34 mouse cellular contexts compared by ENCODE assay signal in genomic region chr11:103789951-103790350, GRCm38 (mm10). TPM values are rescaled to one million over a fixed set of nuclear protein-coding genes. Genes with fewer than 3 reads are reported as not detected.
DNase-seq lines count a peak whose midpoint lies in the region; ATAC-seq and TF ChIP-seq lines count a peak whose summit lies in the region.
"Had no signal": no experiment of that assay in that cellular context is flagged by ENCODE, and none has a peak within 500 bp of the region (broad histone marks: within the 10 kb centered on the region; RNA-seq: fewer than 3 reads in every experiment).

No protein-coding gene starts in this region.

- TF ChIP-seq CTCF in cerebellum, adult 2 months (IDR thresholded peaks at IDR 0.05; ENCODE audit: borderline replicate concordance, insufficient read depth, low read depth, low read length) = no peak
- TF ChIP-seq CTCF in lung, embryonic 14.5 days (IDR thresholded peaks at IDR 0.05; ENCODE audit: low read depth) = no peak
- TF ChIP-seq CTCF in lung, adult 2 months (IDR thresholded peaks at IDR 0.05; ENCODE audit: insufficient read depth, low read length) = no peak

- H3K4me3 ChIP-seq in cerebellum, adult 2 months (replicated peaks; ENCODE audit: insufficient read depth, low read depth, low read length) = no peak overlapping the region
- no peak overlapping the region for H3K4me3 ChIP-seq in lung, embryonic 14.5 days (ENCODE audit: low read depth, low read length)
- no peak overlapping the region for H3K4me3 ChIP-seq in lung, adult 2 months (replicated peaks; ENCODE audit: extremely low read depth, low read depth, low read length)
- H3K4me3 ChIP-seq: embryonic facial prominence, embryonic 13.5 days; forebrain, embryonic 10.5 days; forebrain, embryonic 15.5 days; heart, embryonic 15.5 days; hindbrain, embryonic 12.5 days; limb, embryonic 13.5 days; neural tube, embryonic 15.5 days had no signal

- no peak overlapping the region for H3K4me2 ChIP-seq in lung, embryonic 14.5 days
- H3K4me2 ChIP-seq: embryonic facial prominence, embryonic 13.5 days; forebrain, embryonic 15.5 days; heart, embryonic 15.5 days; hindbrain, embryonic 12.5 days; limb, embryonic 13.5 days; liver, embryonic 11.5 days; neural tube, embryonic 15.5 days had no signal

- H3K9me3 ChIP-seq in lung, embryonic 14.5 days (ENCODE audit: low read depth, low read length) = no peaks in the 10 kb centered on the region
- H3K9me3 ChIP-seq: embryonic facial prominence, embryonic 13.5 days; forebrain, embryonic 10.5 days; forebrain, embryonic 15.5 days; heart, embryonic 15.5 days; hindbrain, embryonic 12.5 days; limb, embryonic 13.5 days; neural tube, embryonic 15.5 days had no signal

- no peak overlapping the region for H3K9ac ChIP-seq in lung, embryonic 14.5 days
- H3K9ac ChIP-seq: embryonic facial prominence, embryonic 13.5 days; forebrain, embryonic 15.5 days; heart, embryonic 15.5 days; hindbrain, embryonic 12.5 days; limb, embryonic 13.5 days; neural tube, embryonic 15.5 days had no signal

- H3K4me1 ChIP-seq in cerebellum, adult 2 months (ENCODE audit: control insufficient read depth, insufficient read depth, low read length) = no peaks in the 10 kb centered on the region; the same call in 1 of the 2 replicates
- no peaks in the 10 kb centered on the region for H3K4me1 ChIP-seq in lung, embryonic 14.5 days (ENCODE audit: insufficient read depth)
- no peaks in the 10 kb centered on the region for H3K4me1 ChIP-seq in lung, adult 2 months (ENCODE audit: control insufficient read depth, insufficient read depth, low read length)
- H3K4me1 ChIP-seq: embryonic facial prominence, embryonic 13.5 days; forebrain, embryonic 15.5 days; heart, embryonic 15.5 days; hindbrain, embryonic 12.5 days; limb, embryonic 13.5 days; neural tube, embryonic 15.5 days had no signal

- no peak overlapping the region for H3K27ac ChIP-seq in cerebellum, adult 2 months (ENCODE audit: insufficient read depth, low read length)
- H3K27ac ChIP-seq in lung, embryonic 14.5 days (ENCODE audit: low read depth) = no peak overlapping the region
- H3K27ac ChIP-seq: embryonic facial prominence, embryonic 13.5 days; forebrain, embryonic 10.5 days; forebrain, embryonic 15.5 days; heart, embryonic 15.5 days; hindbrain, embryonic 12.5 days; limb, embryonic 13.5 days; neural tube, embryonic 15.5 days had no signal

- no peaks in the 10 kb centered on the region for H3K27me3 ChIP-seq in cerebellum, adult 2 months (ENCODE audit: control insufficient read depth, insufficient read depth, low read length)
- H3K27me3 ChIP-seq in lung, embryonic 14.5 days (ENCODE audit: insufficient read depth, low read length) = peaks cover 11% of the 10 kb centered on the region

- ATAC-seq in lung, embryonic 14.5 days (ENCODE audit: insufficient read depth) = no peak
- ATAC-seq: forebrain, embryonic 15.5 days; intestine, postnatal 0 days; lung, postnatal 0 days had no signal

- H3K36me3 ChIP-seq in lung, embryonic 14.5 days (ENCODE audit: insufficient read depth) = no peaks in the 10 kb centered on the region
- H3K36me3 ChIP-seq: embryonic facial prominence, embryonic 13.5 days; forebrain, embryonic 10.5 days; forebrain, embryonic 15.5 days; heart, embryonic 15.5 days; hindbrain, embryonic 12.5 days; limb, embryonic 13.5 days; neural tube, embryonic 15.5 days had no signal

- DNase-seq in cerebellum, adult 2 months = peak; percentile 32 to 54
- DNase-seq in cerebellum, adult 9-10 months = no peak
- peak; percentile 36 for DNase-seq in lung, embryonic 14.5 days
- no peak for DNase-seq in lung, adult 2 months
- DNase-seq in MN1 (ENCODE audit: low spot score) = peak; percentile 75
- DNase-seq in layer of hippocampus, adult 11-12 months (ENCODE audit: low spot score) = no peak
- no peak for DNase-seq in heart, postnatal 4 days
- DNase-seq: adrenal gland, postnatal 14 days; cerebellum, adult 9-11 months; gastrocnemius, postnatal 10 days; kidney, adult 9 months; kidney, postnatal 10 days; layer of hippocampus, adult 9-11 months; lung, postnatal 4 days; midbrain, embryonic 14.5 days; retina, postnatal 1 day; right cerebral cortex, postnatal 25 days; spleen, adult 18-20 months; thymus, adult 18-20 months; thymus, postnatal 25 days had no signal

- no peak for TF ChIP-seq POLR2A in cerebellum, adult 2 months (IDR thresholded peaks at IDR 0.05; ENCODE audit: borderline replicate concordance, insufficient read depth, low read length)
- TF ChIP-seq POLR2A in lung, adult 2 months (IDR thresholded peaks at IDR 0.05; ENCODE audit: borderline replicate concordance, extremely low read depth, low read depth, low read length) = no peak

- WGBS in cerebellum, adult 2 months = 31% methylated on average over 5 of the region's 5 CpGs
- 43% methylated on average over 5 of the region's 5 CpGs for WGBS in lung, embryonic 14.5 days
- 42% methylated on average over 5 of the region's 5 CpGs for WGBS in lung, adult 2 months

RNA-seq across cellular contexts. Expression of gene Wnt3, which starts 16.0 kb away (rescaled TPM):
- 13.6 and 14.5 TPM in 2 replicates for polyA plus RNA-seq in cerebellum, adult 2 months (2012; rRNA removed)
- 0.18 TPM in 2 replicates for polyA plus RNA-seq in lung, embryonic 14.5 days (2014; fragmentation: Nextera tagmentation; extraction: Ambion mirVana)
- 0.07 and 0.12 TPM in 2 replicates for polyA plus RNA-seq in lung, adult 2 months (2012; rRNA removed)
- total RNA-seq in heart, postnatal 4 days (2021) = not detected
- total RNA-seq: common myeloid progenitor, adult 5-6 weeks; heart, postnatal 25 days; megakaryocyte-erythroid progenitor cell, adult 5-6 weeks had no signal
- polyA plus RNA-seq: liver, embryonic 16.5 days had no signal

RNA-seq across cellular contexts. Expression of gene Wnt9b, which starts 40.3 kb away (rescaled TPM):
- 1.0 and 1.1 TPM in 2 replicates for polyA plus RNA-seq in cerebellum, adult 2 months (2012; rRNA removed)
- not detected in 2 replicates for polyA plus RNA-seq in lung, embryonic 14.5 days (2014; fragmentation: Nextera tagmentation; extraction: Ambion mirVana)
- 0.02 and 0.12 TPM in 2 replicates for polyA plus RNA-seq in lung, adult 2 months (2012; rRNA removed)
- total RNA-seq in heart, postnatal 4 days (2021) = 1 to 10 TPM; 1.0 to 1.2 TPM
- total RNA-seq: common myeloid progenitor, adult 5-6 weeks; megakaryocyte-erythroid progenitor cell, adult 5-6 weeks had no signal

Comparison
In these comparisons a context has a peak if more than half of its experiments do, and no peak if none do; other contexts are left out.
1. DNase-seq: peak in cerebellum, adult 2 months (2 of 2), lung, embryonic 14.5 days (single experiment) and MN1 (single experiment); none in cerebellum, adult 9-10 months (single experiment), lung, adult 2 months (single experiment), layer of hippocampus, adult 11-12 months (single experiment) and heart, postnatal 4 days (single experiment).
2. RNA of gene Wnt3, which starts 16.0 kb away (polyA plus RNA-seq): 13.6 to 14.5 TPM in cerebellum, adult 2 months; 0.18 TPM in lung, embryonic 14.5 days and 0.07 to 0.12 TPM in lung, adult 2 months; every median in the first group is over 10 times any median in the second.